Mouse (Mus musculus) retina, postnatal 1 day (tissue): ENCODE data around the gene Cryba1.
"Not testable (repeated sequence)": the region's sequence is repeated elsewhere in the genome, so short reads cannot be mapped to it uniquely, and the experiment has no call there.

Experiments
- DNase-seq: peaks from one replicate; pipeline ENCODE4 v3.0.0-alpha.2; 2012

Gene Cryba1

GRCm38 (mm10) chr11:77725183-77725582 lies at the start of gene Cryba1:
TSS of gene Cryba1 (minus strand) at chr11:77725283.
- peak; percentile 18 for DNase-seq

- DNase-seq: no peak
Observed at GRCm38 (mm10) chr11:77771879-77772713, 47.0 kb upstream of the Cryba1 start.

GRCm38 (mm10) chr11:77770346-77770745 lies 45.3 kb upstream of the Cryba1 start:
- no peak for DNase-seq

GRCm38 (mm10) chr11:77769496-77769895 lies 44.4 kb upstream of the Cryba1 start:
- DNase-seq: no peak

DNA sequence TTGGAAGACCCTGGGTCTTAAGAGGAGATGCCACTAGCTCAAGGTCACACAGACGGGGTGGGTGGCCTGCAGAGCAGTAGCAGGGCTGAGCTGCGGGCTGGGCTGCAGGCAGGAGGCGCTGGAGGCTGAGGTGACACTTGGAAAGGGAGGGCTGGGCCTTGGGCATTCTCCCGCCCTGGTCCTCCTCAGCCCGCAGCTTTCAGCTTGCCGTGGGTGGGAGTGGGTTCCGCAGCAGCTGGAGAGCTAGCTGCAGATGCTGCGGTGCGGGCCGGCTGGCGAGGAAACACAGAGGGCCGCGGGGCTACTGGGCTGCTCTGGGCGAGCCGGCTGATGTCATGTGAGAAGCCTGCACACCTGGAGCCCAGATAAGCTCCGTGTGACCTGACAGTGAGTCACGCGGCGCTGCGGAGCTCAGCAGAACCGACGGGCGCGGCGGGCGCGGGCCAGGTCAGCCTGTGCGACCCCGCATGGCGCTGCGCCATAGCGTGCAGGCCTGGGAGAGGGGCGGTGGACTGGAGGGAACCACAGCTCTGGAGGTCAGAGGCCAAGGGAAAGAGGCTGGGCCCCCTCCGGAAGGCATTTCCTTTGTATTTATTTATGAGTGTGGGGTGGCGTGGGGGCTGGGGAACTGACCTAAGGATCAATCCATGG lies 41.4 kb upstream of the Cryba1 start:
- peak; percentile 73 for DNase-seq

DNA sequence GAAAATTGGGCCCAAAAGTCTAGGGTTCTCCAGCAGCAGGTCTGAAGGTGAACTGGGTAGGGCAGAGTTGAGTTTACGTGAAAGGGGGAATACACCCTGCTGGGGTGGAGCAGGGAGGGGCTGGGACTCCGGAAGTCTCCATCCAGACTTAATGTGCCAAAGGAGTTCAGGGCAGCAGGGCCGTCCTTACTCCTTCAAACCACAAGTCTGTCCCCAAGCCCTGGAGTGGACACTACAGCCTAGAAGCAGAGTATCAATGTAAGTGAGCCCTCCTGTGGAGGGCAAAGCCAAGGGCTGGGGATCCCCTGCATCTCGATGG lies 40.3 kb upstream of the Cryba1 start:
- no peak for DNase-seq

DNA sequence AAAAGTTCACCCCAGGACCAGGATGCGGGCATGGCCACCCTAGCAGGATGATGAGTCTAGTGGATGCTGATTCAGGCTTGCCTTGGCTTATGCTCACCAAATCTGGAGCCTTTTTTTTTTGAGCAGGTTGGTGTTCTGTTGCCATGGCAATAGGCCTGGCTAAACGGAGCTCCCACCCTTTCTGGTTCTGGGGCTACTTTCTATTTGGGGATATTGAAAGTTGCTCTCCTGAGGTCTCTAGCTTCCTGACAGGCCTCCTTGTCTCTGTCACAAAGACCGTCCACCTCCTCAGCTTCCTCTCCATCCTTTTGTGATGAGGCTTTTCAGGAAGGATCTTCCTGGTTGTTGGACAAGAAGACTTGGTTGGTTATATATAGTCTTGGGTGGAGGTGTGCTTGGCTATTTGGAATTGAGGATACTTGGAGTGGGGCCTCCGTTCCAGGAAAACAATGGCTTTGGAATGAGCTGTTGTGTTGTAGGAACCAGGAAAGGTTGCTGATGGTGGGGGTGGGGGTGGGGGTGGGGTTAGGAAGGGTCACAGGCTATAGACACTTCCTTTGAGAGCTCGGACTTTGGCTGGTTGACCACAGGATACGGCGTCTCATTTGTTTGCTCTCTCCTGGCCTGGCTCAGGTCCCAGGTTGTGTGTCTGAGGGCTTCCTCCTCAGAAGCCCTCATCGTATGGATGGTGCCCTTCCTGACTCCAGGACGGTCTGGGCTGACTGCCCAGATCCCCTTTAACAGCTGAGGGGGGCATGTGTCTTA lies 39.8 kb upstream of the Cryba1 start:
- no peak for DNase-seq

GRCm38 (mm10) chr11:77763673-77764340 lies 38.7 kb upstream of the Cryba1 start:
- peak; percentile 87 for DNase-seq

GRCm38 (mm10) chr11:77762783-77763672 lies 37.9 kb upstream of the Cryba1 start, which contains the start of gene Myo18a:
TSS of gene Myo18a (plus strand) at chr11:77763246.
- peak; percentile 89 for DNase-seq

DNA sequence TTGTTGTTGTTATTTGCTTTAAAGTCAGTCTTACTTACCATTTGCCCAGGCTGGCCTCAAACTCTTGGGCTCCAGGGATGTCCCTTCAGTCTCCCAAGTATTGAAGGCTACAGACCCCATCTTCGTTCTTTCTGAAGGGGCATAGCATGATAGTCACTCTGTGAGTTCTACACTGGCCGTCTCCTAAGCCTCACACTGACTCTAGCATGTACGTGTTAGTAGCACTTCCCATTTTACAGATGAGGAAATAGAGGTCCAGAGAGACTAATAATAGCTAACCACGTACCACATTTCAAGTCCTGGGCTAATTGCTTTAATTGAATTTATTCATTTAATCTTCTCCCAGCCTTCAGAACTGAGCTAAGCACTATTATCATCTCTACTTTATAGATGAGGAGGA lies 34.9 kb upstream of the Cryba1 start:
- DNase-seq: no peak

DNA sequence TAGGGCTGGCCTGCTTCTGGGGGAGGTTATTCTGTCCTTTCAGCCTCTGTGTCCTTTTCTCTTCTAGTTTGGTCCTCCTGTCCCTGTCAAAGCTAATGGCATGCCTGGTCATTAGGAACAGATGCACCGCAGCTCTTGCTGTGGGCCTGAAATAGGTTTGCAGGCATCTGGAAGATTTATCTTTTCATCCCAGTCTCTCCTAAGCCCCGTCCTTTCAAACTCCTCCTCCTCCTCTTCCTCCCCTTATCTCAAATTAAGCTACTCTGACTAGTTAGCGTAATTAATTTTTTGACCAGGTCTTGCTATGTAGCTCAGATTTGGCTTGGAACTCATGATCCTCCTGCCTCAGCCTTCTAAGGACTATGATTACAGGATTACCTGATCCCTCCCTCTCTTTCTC lies 28.4 kb upstream of the Cryba1 start:
- no peak for DNase-seq

- DNase-seq: no peak
Observed at GRCm38 (mm10) chr11:77752525-77752924, 27.4 kb upstream of the Cryba1 start.

DNA sequence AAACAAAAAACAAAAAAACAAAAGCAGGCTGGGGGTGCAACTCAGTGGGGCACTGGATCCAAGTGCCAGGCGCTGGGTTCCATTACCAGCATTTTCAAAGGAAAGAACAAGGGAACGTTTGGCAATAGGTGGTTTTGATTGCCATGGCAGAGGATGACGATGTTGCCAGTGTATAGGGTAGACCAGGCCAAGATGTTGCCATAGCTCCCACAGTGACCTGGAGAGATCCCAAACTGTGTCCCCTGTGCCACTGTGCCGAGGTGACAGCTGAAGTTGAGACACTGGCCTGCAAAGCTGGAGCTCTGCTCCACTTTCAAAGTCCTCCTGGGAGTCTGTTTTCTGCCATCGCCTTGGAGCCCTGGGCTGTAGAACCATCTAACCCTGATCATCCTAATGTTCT lies 23.9 kb upstream of the Cryba1 start:
- no peak for DNase-seq

DNA sequence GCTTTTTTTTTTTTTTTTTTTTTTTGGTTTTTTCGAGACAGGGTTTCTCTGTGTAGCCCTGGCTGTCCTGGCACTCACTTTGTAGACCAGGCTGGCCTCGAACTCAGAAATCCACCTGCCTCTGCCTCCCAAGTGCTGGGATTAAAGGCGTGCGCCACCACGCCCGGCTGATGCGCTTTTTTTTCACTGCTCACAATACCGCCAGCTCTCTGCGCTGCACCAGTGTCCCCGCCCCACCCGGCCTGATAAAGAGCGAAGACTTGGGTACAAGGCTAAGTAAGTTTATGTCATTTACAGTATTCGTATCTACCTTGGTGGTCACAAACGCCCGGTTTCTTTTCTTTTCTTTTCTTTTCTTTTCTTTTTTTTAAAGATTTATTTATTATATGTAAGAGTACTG lies 22.0 kb upstream of the Cryba1 start:
- not testable (repeated sequence) for DNase-seq

- no peak for DNase-seq
Observed at GRCm38 (mm10) chr11:77746652-77747051, 21.6 kb upstream of the Cryba1 start.

DNA sequence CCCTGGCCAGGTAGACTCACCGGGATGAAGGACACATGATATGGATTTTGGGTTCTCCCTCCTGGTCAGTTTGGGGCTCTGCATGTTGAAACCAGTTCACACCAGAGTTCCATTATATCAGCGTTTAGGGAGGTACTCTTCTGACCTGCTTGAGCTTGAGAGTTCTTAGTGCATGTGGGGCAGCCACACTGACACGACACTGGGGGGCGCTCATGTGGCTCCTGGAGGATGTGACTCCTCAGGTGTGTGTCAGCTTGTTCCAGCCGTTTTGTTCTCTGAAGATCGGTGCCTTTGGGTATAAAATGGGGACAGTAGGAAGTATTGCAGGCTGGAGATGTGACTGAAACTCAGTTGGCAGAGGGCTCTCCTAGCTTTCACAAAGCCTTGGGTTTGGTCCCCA lies 18.9 kb upstream of the Cryba1 start:
- no peak for DNase-seq

GRCm38 (mm10) chr11:77738555-77738954 lies 13.5 kb upstream of the Cryba1 start:
- DNase-seq: no peak

DNA sequence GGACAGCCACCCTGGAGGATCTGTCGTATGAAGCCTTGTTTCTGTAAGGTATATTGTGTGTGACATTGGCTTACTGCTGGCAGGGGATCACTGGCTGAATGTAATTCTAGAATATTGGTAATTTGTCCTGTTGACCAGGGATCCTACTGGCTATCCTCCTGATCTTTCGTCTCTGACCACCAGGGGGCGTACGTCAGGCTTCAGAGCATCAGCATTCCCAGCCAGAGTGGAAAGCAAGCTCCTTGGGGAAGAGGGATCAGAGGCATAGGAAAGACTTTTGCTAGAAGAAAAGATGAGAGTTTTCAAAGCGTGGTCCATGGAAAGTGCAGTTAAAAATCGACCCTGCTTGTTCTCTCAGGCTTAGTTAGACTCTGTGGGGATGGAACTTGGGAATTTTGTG lies 12.2 kb upstream of the Cryba1 start:
- DNase-seq: peak; percentile 88

DNA sequence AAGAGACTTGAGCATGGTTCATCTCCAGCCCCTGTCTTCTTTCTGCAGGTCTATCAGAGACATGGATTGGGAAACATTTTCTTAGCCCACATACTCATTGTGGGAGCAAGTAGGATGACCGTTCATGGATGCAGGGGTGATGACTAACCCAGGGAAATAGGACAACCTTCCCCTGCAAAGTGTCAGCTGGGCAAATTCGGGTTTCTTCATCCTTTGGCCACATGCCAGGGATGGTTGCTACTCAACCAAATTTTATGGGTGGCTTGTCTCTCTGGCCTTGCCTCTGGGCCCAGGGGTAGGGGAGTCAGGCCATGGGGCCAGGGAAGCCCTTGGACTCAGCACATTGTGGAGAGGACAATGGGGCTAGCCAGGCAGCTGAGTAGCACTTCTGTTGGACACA lies 3.5 kb upstream of the Cryba1 start:
- peak; percentile 83 for DNase-seq

- no peak for DNase-seq
Observed at GRCm38 (mm10) chr11:77724766-77725165, 317 bp downstream of the Cryba1 start.

- DNase-seq: no peak
Observed at GRCm38 (mm10) chr11:77721389-77721788, 3.7 kb downstream of the Cryba1 start.

DNA sequence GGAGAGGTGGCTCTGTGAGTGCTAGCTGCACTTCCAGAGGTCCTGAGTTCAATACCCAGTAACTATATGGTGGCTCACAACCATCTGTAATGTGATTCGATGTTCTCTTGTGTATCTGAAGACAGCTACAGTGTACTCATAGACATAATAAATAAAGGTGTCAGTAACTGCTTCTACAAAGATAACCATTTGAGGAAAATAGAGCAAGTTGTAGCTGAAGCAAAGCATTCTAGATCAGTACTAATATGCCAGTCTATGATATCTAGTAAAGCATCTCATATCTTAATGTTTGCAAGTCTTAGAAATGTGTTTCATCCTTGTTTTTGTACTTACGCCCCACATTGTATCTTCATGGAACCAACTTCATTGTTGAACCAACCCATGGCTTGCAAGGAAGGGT lies 6.0 kb downstream of the Cryba1 start:
- no peak for DNase-seq
